Mouse (Mus musculus): ENCODE results near the gene Acaa1a. TPM values are rescaled to one million over a fixed set of nuclear protein-coding genes. Genes with fewer than 3 reads are reported as not detected.

Gene Acaa1a
- 107 and 119 TPM in 2 replicates for polyA plus RNA-seq (2015; fragmentation: Nextera tagmentation; extraction: Ambion mirVana)

GRCm38 (mm10) chr9:119339558-119340211 is at the start of gene Acaa1a:
Acaa1a (plus strand) TSS chr9:119339676.
- peaks cover 8% of the 10 kb centered on the region for H3K36me3 ChIP-seq (ENCODE audit: control insufficient read depth, insufficient read depth)
- WGBS = under 1% methylated on average over 43 of the region's 43 CpGs
- peak within 1 kb of the TSS; percentile 78 for H3K4me3 ChIP-seq (replicated peaks; ENCODE audit: low read length)
- ATAC-seq = no peak
- peak within 1 kb of the TSS; percentile 50 for H3K9ac ChIP-seq (replicated peaks; ENCODE audit: low read depth, low read length)
- peaks cover 27% of the 10 kb centered on the region for H3K4me1 ChIP-seq (replicated peaks; ENCODE audit: control insufficient read depth, insufficient read depth, low read length)
- no peaks in the 10 kb centered on the region for H3K27me3 ChIP-seq (replicated peaks; ENCODE audit: control insufficient read depth, insufficient read depth, low read length)
- H3K4me2 ChIP-seq (ENCODE audit: low read length) = peak within 1 kb of the TSS; percentile 71
- H3K27ac ChIP-seq (ENCODE audit: low read length) = peak within 1 kb of the TSS; percentile 81
- no peaks in the 10 kb centered on the region for H3K9me3 ChIP-seq (ENCODE audit: control insufficient read depth, low read length)

- no peak overlapping the region for H3K27ac ChIP-seq (ENCODE audit: low read length)
- no peaks in the 10 kb centered on the region for H3K27me3 ChIP-seq (replicated peaks; ENCODE audit: control insufficient read depth, insufficient read depth, low read length)
- no peak overlapping the region for H3K4me2 ChIP-seq (ENCODE audit: low read length)
- no peaks in the 10 kb centered on the region for H3K4me1 ChIP-seq (replicated peaks; ENCODE audit: control insufficient read depth, insufficient read depth, low read length)
- ATAC-seq = no peak
- no peaks in the 10 kb centered on the region for H3K9me3 ChIP-seq (ENCODE audit: control insufficient read depth, low read length)
- no peak overlapping the region for H3K9ac ChIP-seq (replicated peaks; ENCODE audit: low read depth, low read length)
- H3K4me3 ChIP-seq (replicated peaks; ENCODE audit: low read length) = no peak overlapping the region
- WGBS = 76% methylated on average over 3 of the region's 3 CpGs
- no peaks in the 10 kb centered on the region for H3K36me3 ChIP-seq (ENCODE audit: control insufficient read depth, insufficient read depth)
These were observed 48.7 kb upstream of the Acaa1a start for GRCm38 (mm10) chr9:119290791-119291190.

- Histone ChIP-seq H3K36me3 (ENCODE audit: control insufficient read depth, insufficient read depth) (peaks cover 3% of the 10 kb centered on the region; the same call in 1 of the 2 replicates), H3K27me3 (replicated peaks; ENCODE audit: control insufficient read depth, insufficient read depth, low read length) (no peaks in the 10 kb centered on the region), H3K4me1 (replicated peaks; ENCODE audit: control insufficient read depth, insufficient read depth, low read length) (no peaks in the 10 kb centered on the region), H3K4me3 (replicated peaks; ENCODE audit: low read length) (no peak overlapping the region), H3K4me2 (ENCODE audit: low read length) (no peak overlapping the region), H3K9ac (replicated peaks; ENCODE audit: low read depth, low read length) (no peak overlapping the region), H3K9me3 (ENCODE audit: control insufficient read depth, low read length) (no peaks in the 10 kb centered on the region), H3K27ac (ENCODE audit: low read length) (no peak overlapping the region)
- ATAC-seq = no peak
- WGBS = 83% methylated on average over 6 of the region's 6 CpGs
These were observed 41.8 kb upstream of the Acaa1a start for GRCm38 (mm10) chr9:119297696-119298095.

GRCm38 (mm10) chr9:119298563-119298962 is 40.9 kb upstream of the Acaa1a start:
- no peak for ATAC-seq
- Histone ChIP-seq H3K9me3 (ENCODE audit: control insufficient read depth, low read length) (no peaks in the 10 kb centered on the region), H3K4me1 (replicated peaks; ENCODE audit: control insufficient read depth, insufficient read depth, low read length) (no peaks in the 10 kb centered on the region), H3K27me3 (replicated peaks; ENCODE audit: control insufficient read depth, insufficient read depth, low read length) (no peaks in the 10 kb centered on the region), H3K27ac (ENCODE audit: low read length) (no peak overlapping the region), H3K36me3 (ENCODE audit: control insufficient read depth, insufficient read depth) (peaks cover 3% of the 10 kb centered on the region; the same call in 1 of the 2 replicates), H3K4me2 (ENCODE audit: low read length) (no peak overlapping the region), H3K4me3 (replicated peaks; ENCODE audit: low read length) (no peak overlapping the region), H3K9ac (replicated peaks; ENCODE audit: low read depth, low read length) (no peak overlapping the region)
- 93% methylated on average over 3 of the region's 3 CpGs for WGBS

- Histone ChIP-seq H3K4me3 (replicated peaks; ENCODE audit: low read length) (no peak overlapping the region), H3K9me3 (ENCODE audit: control insufficient read depth, low read length) (no peaks in the 10 kb centered on the region), H3K36me3 (ENCODE audit: control insufficient read depth, insufficient read depth) (peaks cover 3% of the 10 kb centered on the region; the same call in 1 of the 2 replicates), H3K9ac (replicated peaks; ENCODE audit: low read depth, low read length) (no peak overlapping the region), H3K4me2 (ENCODE audit: low read length) (no peak overlapping the region), H3K27me3 (replicated peaks; ENCODE audit: control insufficient read depth, insufficient read depth, low read length) (no peaks in the 10 kb centered on the region), H3K27ac (ENCODE audit: low read length) (no peak overlapping the region), H3K4me1 (replicated peaks; ENCODE audit: control insufficient read depth, insufficient read depth, low read length) (no peaks in the 10 kb centered on the region)
- 90% methylated on average over 7 of the region's 7 CpGs for WGBS
- ATAC-seq = no peak
These were observed 33.6 kb upstream of the Acaa1a start for GRCm38 (mm10) chr9:119305863-119306262.

GRCm38 (mm10) chr9:119309067-119309466 is 30.4 kb upstream of the Acaa1a start:
- no peak for ATAC-seq
- Histone ChIP-seq H3K4me2 (ENCODE audit: low read length) (no peak overlapping the region), H3K4me3 (replicated peaks; ENCODE audit: low read length) (no peak overlapping the region), H3K9ac (replicated peaks; ENCODE audit: low read depth, low read length) (no peak overlapping the region), H3K27ac (ENCODE audit: low read length) (no peak overlapping the region), H3K36me3 (ENCODE audit: control insufficient read depth, insufficient read depth) (no peaks in the 10 kb centered on the region), H3K4me1 (replicated peaks; ENCODE audit: control insufficient read depth, insufficient read depth, low read length) (no peaks in the 10 kb centered on the region), H3K27me3 (replicated peaks; ENCODE audit: control insufficient read depth, insufficient read depth, low read length) (no peaks in the 10 kb centered on the region), H3K9me3 (ENCODE audit: control insufficient read depth, low read length) (no peaks in the 10 kb centered on the region)
- WGBS = 95% methylated on average over 1 of the region's 1 CpGs

- no peaks in the 10 kb centered on the region for H3K9me3 ChIP-seq (ENCODE audit: control insufficient read depth, low read length)
- H3K4me2 ChIP-seq (ENCODE audit: low read length) = no peak overlapping the region
- H3K4me1 ChIP-seq (replicated peaks; ENCODE audit: control insufficient read depth, insufficient read depth, low read length) = no peaks in the 10 kb centered on the region
- no peak overlapping the region for H3K4me3 ChIP-seq (replicated peaks; ENCODE audit: low read length)
- ATAC-seq = no peak
- no peak overlapping the region for H3K27ac ChIP-seq (ENCODE audit: low read length)
- H3K27me3 ChIP-seq (replicated peaks; ENCODE audit: control insufficient read depth, insufficient read depth, low read length) = no peaks in the 10 kb centered on the region
- 86% methylated on average over 10 of the region's 10 CpGs for WGBS
- no peaks in the 10 kb centered on the region for H3K36me3 ChIP-seq (ENCODE audit: control insufficient read depth, insufficient read depth)
- no peak overlapping the region for H3K9ac ChIP-seq (replicated peaks; ENCODE audit: low read depth, low read length)
These were observed 26.4 kb upstream of the Acaa1a start for GRCm38 (mm10) chr9:119313096-119313495.

- Histone ChIP-seq H3K4me2 (ENCODE audit: low read length) (no peak overlapping the region), H3K4me3 (replicated peaks; ENCODE audit: low read length) (no peak overlapping the region), H3K27me3 (replicated peaks; ENCODE audit: control insufficient read depth, insufficient read depth, low read length) (no peaks in the 10 kb centered on the region), H3K36me3 (ENCODE audit: control insufficient read depth, insufficient read depth) (no peaks in the 10 kb centered on the region), H3K4me1 (replicated peaks; ENCODE audit: control insufficient read depth, insufficient read depth, low read length) (peaks cover 19% of the 10 kb centered on the region), H3K27ac (ENCODE audit: low read length) (no peak overlapping the region), H3K9me3 (ENCODE audit: control insufficient read depth, low read length) (no peaks in the 10 kb centered on the region), H3K9ac (replicated peaks; ENCODE audit: low read depth, low read length) (no peak overlapping the region)
- no peak for ATAC-seq
- 100% methylated on average over 1 of the region's 1 CpGs for WGBS
These were observed 20.6 kb upstream of the Acaa1a start for GRCm38 (mm10) chr9:119318891-119319290.

- H3K36me3 ChIP-seq (ENCODE audit: control insufficient read depth, insufficient read depth) = no peaks in the 10 kb centered on the region
- ATAC-seq = no peak
- no peak overlapping the region for H3K27ac ChIP-seq (ENCODE audit: low read length)
- H3K4me1 ChIP-seq (replicated peaks; ENCODE audit: control insufficient read depth, insufficient read depth, low read length) = peaks cover 19% of the 10 kb centered on the region
- 78% methylated on average over 7 of the region's 7 CpGs for WGBS
- no peak overlapping the region for H3K9ac ChIP-seq (replicated peaks; ENCODE audit: low read depth, low read length)
- no peaks in the 10 kb centered on the region for H3K27me3 ChIP-seq (replicated peaks; ENCODE audit: control insufficient read depth, insufficient read depth, low read length)
- no peak overlapping the region for H3K4me3 ChIP-seq (replicated peaks; ENCODE audit: low read length)
- H3K9me3 ChIP-seq (ENCODE audit: control insufficient read depth, low read length) = no peaks in the 10 kb centered on the region
- peak overlapping the region; percentile 62 for H3K4me2 ChIP-seq (ENCODE audit: low read length)
These were observed 19.0 kb upstream of the Acaa1a start for GRCm38 (mm10) chr9:119320446-119320845.
